Mouse (Mus musculus) ES-E14 (cell line): Measurements from ENCODE around the gene Dcaf15. TPM values are rescaled to one million over a fixed set of nuclear protein-coding genes. Genes with fewer than 3 reads are reported as not detected.

Source experiments
- DNase-seq: peaks from one replicate; pipeline ENCODE4 v3.0.0-alpha.2; 2013; ENCODE audit warnings: low read depth, low spot score
- H3K27ac ChIP-seq: 2 replicates; pipeline ENCODE4 v1.5.1; 2012; ENCODE audit warnings: low read depth, mild to moderate bottlenecking, low read length, moderate library complexity, mixed read lengths; ENCODE audit not compliant: poor library complexity, insufficient read depth, severe bottlenecking
- H3K36me3 ChIP-seq: 2 replicates; pipeline ENCODE4 v1.6.1; 2012; ENCODE audit warnings: mild to moderate bottlenecking, low read length, moderate library complexity, mixed read lengths; ENCODE audit not compliant: control insufficient read depth, poor library complexity, insufficient read depth, severe bottlenecking
- H3K4me1 ChIP-seq, 2 experiments: fragments of 150-350 bp in 1 of 2; sonication (generic) in 1 of 2; 2 replicates each; pipeline ENCODE4 v1.6.1; 2012; ENCODE audit warnings: low read length in 2 of 2, mild to moderate bottlenecking in 1 of 2, mixed read lengths in 1 of 2; ENCODE audit not compliant: control insufficient read depth in 2 of 2, insufficient read depth in 2 of 2, poor library complexity in 1 of 2
- H3K4me3 ChIP-seq, 2 experiments: fragments of 150-350 bp in 1 of 2; sonication (generic) in 1 of 2; 2 replicates each; pipeline ENCODE4 v1.5.1; 2012; ENCODE audit warnings: low read length in 2 of 2, low read depth in 1 of 2, mild to moderate bottlenecking in 1 of 2, mixed read lengths in 1 of 2; ENCODE audit not compliant: insufficient read depth in 1 of 2, poor library complexity in 1 of 2, severe bottlenecking in 1 of 2
- H3K9ac ChIP-seq: 2 replicates; pipeline ENCODE4 v1.6.1; 2012; ENCODE audit warnings: low read depth, mild to moderate bottlenecking, low read length, mixed read lengths; ENCODE audit not compliant: poor library complexity, insufficient read depth, severe bottlenecking
- H3K9me3 ChIP-seq: fragments of 150-350 bp; sonication (generic); 2 replicates; pipeline ENCODE4 v1.6.1; 2012; ENCODE audit warnings: low read depth, mild to moderate bottlenecking, low read length; ENCODE audit not compliant: control insufficient read depth, insufficient read depth
- CHD2 ChIP-seq: IDR thresholded peaks from 2 replicates; pipeline ENCODE4 v1.6.1; 2014; ENCODE audit warnings: mild to moderate bottlenecking, low read depth, low read length, inconsistent platforms
- HCFC1 ChIP-seq: IDR thresholded peaks from 2 replicates; pipeline ENCODE4 v1.6.1; 2012; ENCODE audit warnings: low read length, inconsistent platforms, borderline replicate concordance; ENCODE audit not compliant: insufficient read depth
- MAFK ChIP-seq: IDR thresholded peaks from 2 replicates; pipeline ENCODE4 v1.6.1; 2014; ENCODE audit warnings: mild to moderate bottlenecking, low read depth, low read length, inconsistent platforms; ENCODE audit not compliant: insufficient read depth
- ZC3H11A ChIP-seq: IDR thresholded peaks from 2 replicates; pipeline ENCODE4 v1.6.1; 2012; ENCODE audit warnings: low read depth, mild to moderate bottlenecking, inconsistent platforms, low read length, borderline replicate concordance
- ZNF384 ChIP-seq: IDR thresholded peaks from 2 replicates; pipeline ENCODE4 v1.6.1; 2012; ENCODE audit warnings: low read depth, low read length, inconsistent platforms
- in situ Hi-C, 2 experiments: fragments of 600-800 bp; cut with MboI; formaldehyde crosslinking; loops; one replicate each; pipeline ENCODE4 v1.15.1; 2025; ENCODE audit warnings: low sequenced_read_pairs in 2 of 2, inconsistent platforms in 1 of 2; ENCODE audit not compliant: unreplicated experiment in 2 of 2
- total RNA-seq: library from RNA; depleted of rRNA; stranded (reverse); fragments of 300-350 nt; gene quantifications from 2 replicates; pipeline ENCODE4 v1.2.3, GENCODE M21; 2012

Gene Dcaf15
- total RNA-seq, 1 experiment, result 53.5 TPM

GRCm38 (mm10) chr8:84076412-84076811 is 28.2 kb downstream of the Dcaf15 start:
- DNase-seq, result no peak
- Histone ChIP-seq H3K36me3 (peaks cover 10% of the 10 kb centered on the region; the same call in 1 of the 2 replicates), H3K27ac (no peak overlapping the region), H3K9ac (no peak overlapping the region), H3K9me3 (no peaks in the 10 kb centered on the region), H3K4me3 (no peak overlapping the region), H3K4me1 (peaks cover 0 to 13% of the 10 kb centered on the region in 2 experiments; a peak in 1 of 4 replicates)
- TF ChIP-seq ZC3H11A, result no peak
- no peak for TF ChIP-seq MAFK
- TF ChIP-seq CHD2, result no peak
- TF ChIP-seq ZNF384, result no peak
- in situ Hi-C loops, result no loop called here

- no peak overlapping the region for H3K27ac ChIP-seq
- no peak for TF ChIP-seq ZC3H11A
- TF ChIP-seq ZNF384, result no peak
- TF ChIP-seq CHD2, result no peak
- TF ChIP-seq MAFK, result no peak
- no peak for TF ChIP-seq HCFC1
- in situ Hi-C loops, result no loop called here
- H3K4me1 ChIP-seq, result peaks cover 0 to 16% of the 10 kb centered on the region in 2 experiments; a peak in 1 of 4 replicates
- peaks cover 3% of the 10 kb centered on the region; the same call in 1 of the 2 replicates for H3K36me3 ChIP-seq
- DNase-seq, result no peak
- H3K4me3 ChIP-seq, result no peak overlapping the region
- no peaks in the 10 kb centered on the region for H3K9me3 ChIP-seq
- H3K9ac ChIP-seq, result no peak overlapping the region
Measured at GRCm38 (mm10) chr8:84073230-84073976, 31.2 kb downstream of the Dcaf15 start.

GRCm38 (mm10) chr8:84072321-84072720 is 32.2 kb downstream of the Dcaf15 start:
- no peak for TF ChIP-seq HCFC1
- TF ChIP-seq CHD2, result no peak
- no peak for TF ChIP-seq MAFK
- no peak for TF ChIP-seq ZC3H11A
- H3K27ac ChIP-seq, result no peak overlapping the region
- H3K9ac ChIP-seq, result no peak overlapping the region
- DNase-seq, result no peak
- in situ Hi-C loops, result no loop called here
- H3K9me3 ChIP-seq, result no peaks in the 10 kb centered on the region
- H3K4me3 ChIP-seq, result no peak overlapping the region
- peaks cover 3% of the 10 kb centered on the region; the same call in 1 of the 2 replicates for H3K36me3 ChIP-seq
- peaks cover 0 to 21% of the 10 kb centered on the region in 2 experiments; a peak in 2 of 4 replicates for H3K4me1 ChIP-seq

- no peak for DNase-seq
- in situ Hi-C loops, result no loop called here
- Histone ChIP-seq H3K9me3 (no peaks in the 10 kb centered on the region), H3K4me1 (peaks cover 0 to 21% of the 10 kb centered on the region in 2 experiments; a peak in 2 of 4 replicates), H3K4me3 (no peak overlapping the region), H3K36me3 (peaks cover 3% of the 10 kb centered on the region; the same call in 1 of the 2 replicates), H3K27ac (no peak overlapping the region), H3K9ac (no peak overlapping the region)
- TF ChIP-seq HCFC1 (no peak), CHD2 (no peak)
Measured at GRCm38 (mm10) chr8:84071921-84072320, 32.6 kb downstream of the Dcaf15 start.
